Mouse (Mus musculus) stomach, adult 2 months (tissue): ENCODE measurements around the gene Dgkb. TPM values are rescaled to one million over a fixed set of nuclear protein-coding genes. Genes with fewer than 3 reads are reported as not detected.

Experiments used
- polyA plus RNA-seq: library from polyadenylated mRNA; depleted of rRNA; stranded (reverse); fragments of >200 nt; gene quantifications from 2 replicates; pipeline ENCODE4 v1.2.3, GENCODE M21; 2012; rRNA removed

Gene Dgkb
- polyA plus RNA-seq = 0.02 TPM in 1 of 2 replicates, not detected in the other

DNA sequence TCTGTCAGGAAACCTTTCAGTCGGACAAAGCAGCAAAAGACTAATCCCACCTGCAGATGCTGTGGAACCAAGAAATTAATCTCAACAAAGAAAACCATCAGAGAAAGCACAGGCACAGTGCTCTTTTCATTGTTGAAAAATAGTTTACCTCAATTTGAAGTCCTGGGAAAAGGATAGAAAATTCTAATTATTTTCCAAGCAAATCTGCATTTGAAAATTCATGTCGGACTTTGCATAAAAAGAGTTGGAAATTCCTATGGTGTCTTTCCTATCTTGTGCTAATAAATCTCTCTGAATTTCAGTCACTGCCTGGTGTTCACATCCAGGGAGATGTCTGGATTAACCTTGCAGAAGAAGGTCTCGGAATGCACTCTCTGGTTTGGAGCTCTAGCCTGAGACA, at the start of gene Dgkb:
TSS of gene Dgkb (plus strand) at position 301 of the 400 bp plus-strand sequence.

